Mouse (Mus musculus) heart, embryonic 12.5 days (tissue): ENCODE data around the gene Glyctk. TPM values are rescaled to one million over a fixed set of nuclear protein-coding genes. Genes with fewer than 3 reads are reported as not detected.
A peak's percentile ranks its signal among the peaks of the same experiment; 100 is the strongest.

Experiments used
- ATAC-seq: fragments of 200-750 bp; cut with Nextera tagmentation; 2 replicates; pipeline ENCODE4 v1.8.0; 2017; ENCODE audit warnings: moderate TSS enrichment, moderate library complexity; ENCODE audit not compliant: insufficient number of reproducible peaks, low FRiP score
- H3K27ac ChIP-seq: fragments of 300-500 bp; sonication (generic); 2 replicates; pipeline ENCODE4 v1.5.1; 2016; ENCODE audit warnings: mild to moderate bottlenecking, moderate library complexity; ENCODE audit not compliant: poor library complexity, severe bottlenecking
- H3K27me3 ChIP-seq: fragments of 300-500 bp; sonication (generic); replicated peaks from 2 replicates; pipeline ENCODE4 v1.6.1; 2016; ENCODE audit warnings: mild to moderate bottlenecking, moderate library complexity
- H3K36me3 ChIP-seq: fragments of 300-500 bp; sonication (generic); 2 replicates; pipeline ENCODE4 v1.6.1; 2016; ENCODE audit warnings: mild to moderate bottlenecking, moderate library complexity
- H3K4me1 ChIP-seq: fragments of 300-500 bp; sonication (generic); replicated peaks from 2 replicates; pipeline ENCODE4 v1.6.1; 2016; ENCODE audit warnings: mild to moderate bottlenecking
- H3K4me2 ChIP-seq: fragments of 300-500 bp; sonication (generic); 2 replicates; pipeline ENCODE4 v1.6.1; 2016; ENCODE audit warnings: mild to moderate bottlenecking, moderate library complexity
- H3K4me3 ChIP-seq: fragments of 300-500 bp; sonication (generic); 2 replicates; pipeline ENCODE4 v1.5.1; 2016; ENCODE audit warnings: mild to moderate bottlenecking
- H3K9ac ChIP-seq: fragments of 300-500 bp; sonication (generic); 2 replicates; pipeline ENCODE4 v1.6.1; 2016; ENCODE audit warnings: mild to moderate bottlenecking, moderate library complexity
- H3K9me3 ChIP-seq: fragments of 300-500 bp; sonication (generic); replicated peaks from 2 replicates; pipeline ENCODE4 v1.6.1; 2016; ENCODE audit warnings: mild to moderate bottlenecking, moderate library complexity
- WGBS: fragments of 180-500 bp; shearing (Covaris S2); methylation state at CpG from one replicate; pipeline ENCODE4 v1.1.7; 2016; 5-methylcytosine and 5-hydroxymethylcytosine counted together
- polyA plus RNA-seq: library from polyadenylated mRNA; unstranded; fragments of >200 nt; fragmentation: Nextera tagmentation; extraction: Ambion mirVana; gene quantifications from 2 replicates; pipeline ENCODE4 v1.2.1, GENCODE M21; 2016

Glyctk gene
- polyA plus RNA-seq, 1 experiment from 2014 or later, result 1.1 TPM

GRCm38 (mm10) chr9:106166709-106167108 lies 8.8 kb upstream of the Glyctk start:
- H3K4me3 ChIP-seq, result no peak overlapping the region
- H3K9me3 ChIP-seq, result no peaks in the 10 kb centered on the region
- H3K27ac ChIP-seq, result no peak overlapping the region
- 46% methylated on average over 2 of the region's 2 CpGs for WGBS
- ATAC-seq, result no peak
- no peak overlapping the region for H3K4me2 ChIP-seq
- H3K4me1 ChIP-seq, result 0 out of 2 replicates have a peak, but pooled peaks cover 4% of the 10 kb centered on the region
- no peaks in the 10 kb centered on the region for H3K36me3 ChIP-seq
- no peaks in the 10 kb centered on the region for H3K27me3 ChIP-seq
- no peak overlapping the region for H3K9ac ChIP-seq

- Histone ChIP-seq H3K4me2 (peak overlapping the region; percentile 74), H3K9ac (peak overlapping the region; percentile 25; the same call in 1 of the 2 replicates), H3K36me3 (no peaks in the 10 kb centered on the region), H3K27me3 (peaks cover 12% of the 10 kb centered on the region), H3K4me1 (peaks cover 5% of the 10 kb centered on the region; the same call in 1 of the 2 replicates), H3K4me3 (peak overlapping the region; percentile 50), H3K27ac (peak overlapping the region; percentile 67; the same call in 1 of the 2 replicates), H3K9me3 (no peaks in the 10 kb centered on the region)
- no peak for ATAC-seq
- 39% methylated on average over 5 of the region's 5 CpGs for WGBS
These were observed 2.5 kb upstream of the Glyctk start for GRCm38 (mm10) chr9:106160426-106160825.

- no peaks in the 10 kb centered on the region for H3K9me3 ChIP-seq
- H3K9ac ChIP-seq, result peak overlapping the region; percentile 25
- peak overlapping the region; percentile 50 for H3K4me3 ChIP-seq
- H3K36me3 ChIP-seq, result no peaks in the 10 kb centered on the region
- H3K27me3 ChIP-seq, result peaks cover 13% of the 10 kb centered on the region
- peak; percentile 90 for ATAC-seq
- WGBS, result 1% methylated on average over 24 of the region's 24 CpGs
- peak overlapping the region; percentile 74 for H3K4me2 ChIP-seq
- peak overlapping the region; percentile 67 for H3K27ac ChIP-seq
- H3K4me1 ChIP-seq, result peaks cover 5% of the 10 kb centered on the region; the same call in 1 of the 2 replicates
These were observed 1.9 kb upstream of the Glyctk start for GRCm38 (mm10) chr9:106159784-106160301.

GRCm38 (mm10) chr9:106159237-106159636 lies 1.3 kb upstream of the Glyctk start:
- 0 out of 2 replicates have a peak overlapping the region, but pooled peaks have one; percentile 10 for H3K4me2 ChIP-seq
- H3K27ac ChIP-seq, result no peak overlapping the region
- H3K4me1 ChIP-seq, result peaks cover 5% of the 10 kb centered on the region; the same call in 1 of the 2 replicates
- no peak for ATAC-seq
- no peaks in the 10 kb centered on the region for H3K36me3 ChIP-seq
- H3K9ac ChIP-seq, result no peak overlapping the region
- H3K4me3 ChIP-seq, result no peak overlapping the region
- no peaks in the 10 kb centered on the region for H3K9me3 ChIP-seq
- 77% methylated on average over 9 of the region's 9 CpGs for WGBS
- peaks cover 18% of the 10 kb centered on the region for H3K27me3 ChIP-seq

- Histone ChIP-seq H3K9me3 (no peaks in the 10 kb centered on the region), H3K36me3 (no peaks in the 10 kb centered on the region), H3K27me3 (peaks cover 25% of the 10 kb centered on the region), H3K4me1 (peaks cover 5% of the 10 kb centered on the region; the same call in 1 of the 2 replicates), H3K9ac (no peak overlapping the region), H3K27ac (no peak overlapping the region), H3K4me2 (no peak overlapping the region), H3K4me3 (no peak overlapping the region)
- ATAC-seq, result no peak
- WGBS, result 82% methylated on average over 10 of the region's 10 CpGs
These were observed 364 bp downstream of the Glyctk start for GRCm38 (mm10) chr9:106157623-106157925.

GRCm38 (mm10) chr9:106156921-106157622 lies 866 bp downstream of the Glyctk start:
- ATAC-seq, result no peak
- whole genome bisulfite sequencing, result 77% methylated on average over 21 of the region's 21 CpGs

GRCm38 (mm10) chr9:106156419-106156818 lies 1.5 kb downstream of the Glyctk start:
- no peaks in the 10 kb centered on the region for H3K9me3 ChIP-seq
- 51% methylated on average over 5 of the region's 5 CpGs for WGBS

More at GRCm38 (mm10) chr9:106156921-106157622, 866 bp downstream of the Glyctk start:
- Histone ChIP-seq H3K36me3 (no peaks in the 10 kb centered on the region), H3K4me3 (no peak overlapping the region), H3K27ac (no peak overlapping the region), H3K9me3 (no peaks in the 10 kb centered on the region), H3K4me2 (no peak overlapping the region), H3K9ac (no peak overlapping the region), H3K4me1 (peaks cover 5% of the 10 kb centered on the region; the same call in 1 of the 2 replicates), H3K27me3 (peaks cover 30% of the 10 kb centered on the region)

GRCm38 (mm10) chr9:106154106-106154505 lies 3.8 kb downstream of the Glyctk start:
- Histone ChIP-seq H3K36me3 (no peaks in the 10 kb centered on the region), H3K4me1 (peaks cover 3% of the 10 kb centered on the region), H3K27me3 (peaks cover 58% of the 10 kb centered on the region), H3K27ac (no peak overlapping the region), H3K9ac (no peak overlapping the region), H3K4me3 (no peak overlapping the region), H3K4me2 (no peak overlapping the region), H3K9me3 (no peaks in the 10 kb centered on the region)
- WGBS, result 78% methylated on average over 9 of the region's 9 CpGs
- ATAC-seq, result no peak

More at GRCm38 (mm10) chr9:106156419-106156818, 1.5 kb downstream of the Glyctk start:
- H3K4me2 ChIP-seq, result no peak overlapping the region
- H3K4me1 ChIP-seq, result peaks cover 5% of the 10 kb centered on the region; the same call in 1 of the 2 replicates
- H3K4me3 ChIP-seq, result no peak overlapping the region
- peaks cover 36% of the 10 kb centered on the region for H3K27me3 ChIP-seq
- H3K36me3 ChIP-seq, result no peaks in the 10 kb centered on the region
- no peak for ATAC-seq
- H3K27ac ChIP-seq, result no peak overlapping the region
- H3K9ac ChIP-seq, result no peak overlapping the region

- Histone ChIP-seq H3K27ac (no peak overlapping the region), H3K9me3 (no peaks in the 10 kb centered on the region), H3K36me3 (no peaks in the 10 kb centered on the region), H3K9ac (peak overlapping the region; percentile 21; the same call in 1 of the 2 replicates), H3K27me3 (peaks cover 75% of the 10 kb centered on the region), H3K4me3 (peak overlapping the region; percentile 31; the same call in 1 of the 2 replicates), H3K4me2 (peak overlapping the region; percentile 58), H3K4me1 (peaks cover 20% of the 10 kb centered on the region)
- ATAC-seq, result no peak
- whole genome bisulfite sequencing, result 22% methylated on average over 10 of the region's 10 CpGs
These were observed 8.6 kb downstream of the Glyctk start for GRCm38 (mm10) chr9:106149399-106149754.

GRCm38 (mm10) chr9:106148541-106149398 lies 9.2 kb downstream of the Glyctk start:
- Histone ChIP-seq H3K36me3 (no peaks in the 10 kb centered on the region), H3K9ac (peak overlapping the region; percentile 21; the same call in 1 of the 2 replicates), H3K27ac (no peak overlapping the region), H3K4me3 (peak overlapping the region; percentile 31), H3K9me3 (no peaks in the 10 kb centered on the region), H3K4me1 (peaks cover 20% of the 10 kb centered on the region), H3K4me2 (peak overlapping the region; percentile 58), H3K27me3 (peaks cover 71% of the 10 kb centered on the region)
- 3% methylated on average over 36 of the region's 36 CpGs for WGBS
- peak; percentile 10; the same call in 1 of the 2 replicates for ATAC-seq
